Mouse (Mus musculus) midbrain, embryonic 16.5 days (tissue): Measurements from ENCODE around the gene Bcar3. TPM values are rescaled to one million over a fixed set of nuclear protein-coding genes. Genes with fewer than 3 reads are reported as not detected.

Source experiments
- ATAC-seq: fragments of 200-750 bp; cut with Nextera tagmentation; 2 replicates; pipeline ENCODE4 v1.8.0; 2017; ENCODE audit warnings: moderate TSS enrichment
- H3K27ac ChIP-seq: fragments of 300-500 bp; sonication (generic); 2 replicates; pipeline ENCODE4 v1.5.1; 2014; ENCODE audit warnings: mild to moderate bottlenecking, low read length, mixed read lengths
- H3K27me3 ChIP-seq: fragments of 300-500 bp; sonication (generic); 2 replicates; pipeline ENCODE4 v1.6.1; 2014; ENCODE audit warnings: low read depth, low read length, mixed read lengths; ENCODE audit not compliant: control insufficient read depth, insufficient read depth
- H3K36me3 ChIP-seq: fragments of 300-500 bp; sonication (generic); 2 replicates; pipeline ENCODE4 v1.6.1; 2014; ENCODE audit warnings: mild to moderate bottlenecking, low read length, moderate library complexity, mixed read lengths; ENCODE audit not compliant: control insufficient read depth, insufficient read depth
- H3K4me1 ChIP-seq: fragments of 300-500 bp; sonication (generic); 2 replicates; pipeline ENCODE4 v1.6.1; 2014; ENCODE audit warnings: mild to moderate bottlenecking, low read length, mixed read lengths; ENCODE audit not compliant: control insufficient read depth, insufficient read depth
- H3K4me2 ChIP-seq: fragments of 300-500 bp; sonication (generic); 2 replicates; pipeline ENCODE4 v1.6.1; 2014; ENCODE audit warnings: mild to moderate bottlenecking, low read length, mixed read lengths
- H3K4me3 ChIP-seq: fragments of 300-500 bp; sonication (generic); 2 replicates; pipeline ENCODE4 v1.5.1; 2014; ENCODE audit warnings: low read depth, mild to moderate bottlenecking, low read length, moderate library complexity, mixed read lengths
- H3K9ac ChIP-seq: fragments of 300-500 bp; sonication (generic); 2 replicates; pipeline ENCODE4 v1.6.1; 2014; ENCODE audit warnings: low read depth, low read length, mixed read lengths
- H3K9me3 ChIP-seq: fragments of 300-500 bp; sonication (generic); replicated peaks from 2 replicates; pipeline ENCODE4 v1.6.1; 2014; ENCODE audit warnings: mild to moderate bottlenecking, low read length, mixed read lengths; ENCODE audit not compliant: control insufficient read depth, poor library complexity, severe bottlenecking
- WGBS: fragments of 180-500 bp; shearing (Covaris S2); extraction: QIAGEN DNeasy Blood & Tissue Kit; methylation state at CpG from one replicate; pipeline ENCODE4 v1.1.7; 2014; 5-methylcytosine and 5-hydroxymethylcytosine counted together
- polyA plus RNA-seq: library from polyadenylated mRNA; unstranded; fragments of >200 nt; fragmentation: Nextera tagmentation; extraction: Ambion mirVana; gene quantifications from 2 replicates; pipeline ENCODE4 v1.2.1, GENCODE M21; 2015

Gene Bcar3
- polyA plus RNA-seq, 1 experiment from 2014 or later: 7.6 TPM

- peak; percentile 46 for ATAC-seq
- 24% methylated on average over 17 of the region's 17 CpGs for WGBS
- H3K9ac ChIP-seq: no peak overlapping the region
- peak overlapping the region; percentile 21; the same call in 1 of the 2 replicates for H3K4me3 ChIP-seq
- no peaks in the 10 kb centered on the region for H3K36me3 ChIP-seq
- no peaks in the 10 kb centered on the region for H3K9me3 ChIP-seq
- peak overlapping the region; percentile 40 for H3K4me2 ChIP-seq
- peaks cover 2% of the 10 kb centered on the region; the same call in 1 of the 2 replicates for H3K4me1 ChIP-seq
- no peak overlapping the region for H3K27ac ChIP-seq
- no peaks in the 10 kb centered on the region; the same call in 1 of the 2 replicates for H3K27me3 ChIP-seq
Measured at GRCm38 (mm10) chr3:122413729-122414561, 120.0 kb downstream of the Bcar3 start.

- no peak for ATAC-seq
- no peaks in the 10 kb centered on the region for H3K36me3 ChIP-seq
- peaks cover 2% of the 10 kb centered on the region; the same call in 1 of the 2 replicates for H3K4me1 ChIP-seq
- H3K4me3 ChIP-seq: no peak overlapping the region
- WGBS: 71% methylated on average over 8 of the region's 8 CpGs
- H3K9me3 ChIP-seq: no peaks in the 10 kb centered on the region
- no peak overlapping the region for H3K9ac ChIP-seq
- no peak overlapping the region for H3K27ac ChIP-seq
- no peak overlapping the region for H3K4me2 ChIP-seq
- no peaks in the 10 kb centered on the region; the same call in 1 of the 2 replicates for H3K27me3 ChIP-seq
Measured at GRCm38 (mm10) chr3:122414868-122415267, 120.9 kb downstream of the Bcar3 start.

GRCm38 (mm10) chr3:122417466-122417865 lies 123.5 kb downstream of the Bcar3 start:
- 44% methylated on average over 11 of the region's 11 CpGs for WGBS
- no peak overlapping the region for H3K9ac ChIP-seq
- no peak overlapping the region for H3K27ac ChIP-seq
- no peaks in the 10 kb centered on the region for H3K36me3 ChIP-seq
- H3K27me3 ChIP-seq: no peaks in the 10 kb centered on the region; the same call in none of the 2 replicates
- no peak overlapping the region for H3K4me2 ChIP-seq
- H3K9me3 ChIP-seq: no peaks in the 10 kb centered on the region
- ATAC-seq: no peak
- H3K4me1 ChIP-seq: peaks cover 15% of the 10 kb centered on the region
- no peak overlapping the region for H3K4me3 ChIP-seq

GRCm38 (mm10) chr3:122418564-122419274 lies 124.8 kb downstream of the Bcar3 start:
- Histone ChIP-seq H3K4me2 (peak overlapping the region; percentile 95), H3K9ac (no peak overlapping the region), H3K27ac (no peak overlapping the region), H3K36me3 (no peaks in the 10 kb centered on the region), H3K4me1 (peaks cover 15% of the 10 kb centered on the region), H3K9me3 (no peaks in the 10 kb centered on the region), H3K4me3 (no peak overlapping the region), H3K27me3 (no peaks in the 10 kb centered on the region; the same call in none of the 2 replicates)
- 39% methylated on average over 16 of the region's 16 CpGs for WGBS
- ATAC-seq: no peak

- Histone ChIP-seq H3K27ac (peak overlapping the region; percentile 63), H3K27me3 (no peaks in the 10 kb centered on the region; the same call in none of the 2 replicates), H3K9me3 (no peaks in the 10 kb centered on the region), H3K4me1 (peaks cover 13% of the 10 kb centered on the region), H3K4me2 (peak overlapping the region; percentile 95), H3K9ac (peak overlapping the region; percentile 70), H3K36me3 (no peaks in the 10 kb centered on the region), H3K4me3 (peak overlapping the region; percentile 61)
- peak; percentile 82 for ATAC-seq
- under 1% methylated on average over 63 of the region's 63 CpGs for WGBS
Measured at GRCm38 (mm10) chr3:122419610-122420409, 125.9 kb downstream of the Bcar3 start.

- ATAC-seq: peak; percentile 64
Measured at GRCm38 (mm10) chr3:122420410-122420774, 126.5 kb downstream of the Bcar3 start.

GRCm38 (mm10) chr3:122421042-122421702 lies 127.2 kb downstream of the Bcar3 start:
- no peak for ATAC-seq
- WGBS: 6% methylated on average over 13 of the region's 13 CpGs
- Histone ChIP-seq H3K4me3 (peak overlapping the region; percentile 61; the same call in 1 of the 2 replicates), H3K27me3 (no peaks in the 10 kb centered on the region; the same call in none of the 2 replicates), H3K27ac (no peak overlapping the region), H3K4me1 (peaks cover 13% of the 10 kb centered on the region), H3K9me3 (no peaks in the 10 kb centered on the region), H3K4me2 (peak overlapping the region; percentile 95), H3K9ac (no peak overlapping the region), H3K36me3 (no peaks in the 10 kb centered on the region)

More at GRCm38 (mm10) chr3:122420410-122420774, 126.5 kb downstream of the Bcar3 start:
- Histone ChIP-seq H3K27ac (peak overlapping the region; percentile 63), H3K4me2 (peak overlapping the region; percentile 95), H3K4me1 (peaks cover 13% of the 10 kb centered on the region), H3K36me3 (no peaks in the 10 kb centered on the region), H3K27me3 (no peaks in the 10 kb centered on the region; the same call in none of the 2 replicates), H3K9me3 (no peaks in the 10 kb centered on the region), H3K4me3 (peak overlapping the region; percentile 61), H3K9ac (peak overlapping the region; percentile 70)
- WGBS: 0% methylated on average over 15 of the region's 15 CpGs

GRCm38 (mm10) chr3:122421802-122422201 lies 127.9 kb downstream of the Bcar3 start:
- H3K4me2 ChIP-seq: peak overlapping the region; percentile 95
- WGBS: 55% methylated on average over 7 of the region's 7 CpGs
- no peaks in the 10 kb centered on the region; the same call in none of the 2 replicates for H3K27me3 ChIP-seq

More at GRCm38 (mm10) chr3:122421802-122422201, 127.9 kb downstream of the Bcar3 start:
- Histone ChIP-seq H3K27ac (no peak overlapping the region), H3K36me3 (no peaks in the 10 kb centered on the region), H3K4me3 (no peak overlapping the region), H3K9me3 (no peaks in the 10 kb centered on the region), H3K9ac (no peak overlapping the region), H3K4me1 (peaks cover 13% of the 10 kb centered on the region)
- no peak for ATAC-seq
